Mouse (Mus musculus) spleen, postnatal 36 days (tissue): ENCODE data around the gene Atp5g2.

Experiments used
- DNase-seq, 2 experiments: peaks; one replicate each; pipeline ENCODE4 v3.0.0; 2022; ENCODE audit warnings: low spot score in 2 of 2, mixed read lengths in 1 of 2

Gene Atp5g2

DNA sequence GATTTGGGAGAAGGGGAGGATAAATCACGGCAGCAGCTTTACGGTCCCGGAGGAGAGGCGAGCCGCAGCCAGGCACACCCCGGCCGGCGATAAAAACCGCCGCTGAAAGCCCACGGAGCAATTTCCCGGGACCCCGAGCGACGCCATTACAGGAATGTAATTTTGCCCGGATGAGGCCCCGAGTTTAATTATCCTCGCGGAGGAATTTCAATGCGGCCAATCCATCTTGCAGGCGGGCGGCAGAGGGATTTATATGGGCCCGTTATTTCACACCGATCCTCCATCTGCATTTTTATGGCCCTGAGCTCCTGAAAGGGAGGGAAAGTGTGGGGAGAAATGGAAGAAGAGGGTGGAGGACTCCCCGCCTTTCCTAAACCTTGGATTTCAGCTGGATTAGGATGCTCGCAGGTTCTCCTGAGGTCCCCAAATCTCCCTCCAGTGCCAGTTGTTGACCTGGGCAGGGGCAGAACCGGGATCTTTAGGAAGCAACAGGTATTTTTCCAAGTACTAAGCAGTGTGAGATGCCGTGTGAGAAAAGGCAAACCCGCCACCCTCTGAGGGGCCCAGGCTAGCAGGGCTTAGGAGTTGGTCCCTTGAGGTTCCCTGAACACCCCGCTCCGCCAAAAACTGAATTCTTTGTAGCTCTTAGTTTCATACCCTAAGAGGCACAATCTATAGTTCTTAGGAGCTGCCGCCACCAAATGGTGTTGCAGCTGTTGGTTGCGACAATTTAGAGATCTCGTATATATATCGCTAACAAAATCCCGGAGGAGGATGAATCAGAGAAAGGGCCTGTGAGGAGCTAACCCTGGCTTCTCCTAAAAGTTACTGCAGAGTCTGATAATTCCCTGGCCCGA, at the start of gene Atp5g2:
Gene Atp5g2 (minus strand): TSS at position 138 of the 857 bp plus-strand sequence.
- DNase-seq = no peak

DNA sequence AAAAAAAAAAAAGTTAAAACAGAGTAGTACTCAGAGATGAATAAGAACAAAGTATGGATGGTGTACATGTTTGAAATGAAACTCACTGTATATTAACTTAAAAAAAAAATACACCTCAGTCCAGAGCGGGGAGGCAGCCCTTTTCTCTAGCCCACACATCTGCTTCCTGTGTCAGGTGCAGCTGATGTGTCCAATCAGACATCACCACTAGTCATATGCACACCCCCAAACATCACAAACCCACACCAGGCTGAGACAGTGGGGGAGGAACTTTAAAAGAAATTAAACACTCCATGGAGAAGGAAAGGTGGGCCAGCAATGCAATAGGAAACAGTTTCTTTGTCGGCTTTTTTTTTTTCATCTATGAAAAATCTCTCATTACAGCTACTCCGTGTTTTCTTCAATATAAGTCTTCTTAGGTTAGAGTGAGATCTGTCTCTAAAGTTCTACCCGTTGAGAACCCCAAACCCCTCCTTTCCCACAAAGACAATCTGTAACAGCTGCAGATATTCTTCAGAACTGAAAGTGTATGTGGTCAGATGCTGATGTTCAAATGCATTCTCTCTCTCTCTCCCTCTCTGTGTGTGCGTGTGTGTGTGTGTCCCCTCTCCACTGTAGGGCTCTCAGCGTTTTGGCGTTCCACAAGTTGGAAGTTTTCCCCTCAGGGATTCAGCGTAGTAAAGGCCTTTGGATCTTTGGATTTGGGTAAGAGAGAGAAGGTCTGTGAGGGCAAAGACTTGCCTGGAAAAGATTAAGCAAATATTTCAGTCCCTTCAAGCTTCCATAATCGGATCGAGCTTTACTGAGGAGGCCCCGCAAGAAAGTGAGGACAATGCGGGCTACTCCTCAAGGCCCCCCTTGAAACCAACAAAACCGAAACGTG, 49.1 kb upstream of the Atp5g2 start:
- DNase-seq = peak; percentile 21 to 34

- no peak for DNase-seq
Measured at GRCm38 (mm10) chr15:102716132-102716531, 44.0 kb upstream of the Atp5g2 start.

DNA sequence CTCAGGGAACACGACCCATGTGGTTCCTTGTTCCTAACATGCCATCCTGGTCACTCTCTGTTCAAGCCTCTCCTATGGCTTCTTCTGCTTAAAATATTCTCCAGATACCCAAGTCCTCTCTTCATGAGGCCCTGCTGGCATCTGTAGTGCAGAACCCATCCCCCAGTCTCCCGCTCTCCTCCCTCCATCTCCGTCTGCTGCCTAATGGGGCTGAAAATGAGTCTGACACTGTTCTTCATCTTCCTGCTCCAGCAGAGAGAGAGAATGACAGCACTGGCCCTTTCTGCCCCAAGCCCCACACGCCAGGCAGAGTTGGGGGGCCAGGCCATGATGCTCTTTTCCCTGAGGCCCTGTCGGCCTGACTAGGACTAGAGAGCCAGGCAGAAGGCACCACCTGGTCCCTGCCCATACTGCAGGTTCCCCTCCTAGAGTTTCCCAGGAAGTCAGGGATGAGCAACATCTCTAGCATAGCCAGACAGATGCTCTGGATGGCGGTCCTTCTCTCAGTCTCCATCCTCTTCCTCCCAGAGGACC, 35.7 kb upstream of the Atp5g2 start:
- DNase-seq = no peak

GRCm38 (mm10) chr15:102705923-102706503, 33.9 kb upstream of the Atp5g2 start:
- DNase-seq = no peak

DNA sequence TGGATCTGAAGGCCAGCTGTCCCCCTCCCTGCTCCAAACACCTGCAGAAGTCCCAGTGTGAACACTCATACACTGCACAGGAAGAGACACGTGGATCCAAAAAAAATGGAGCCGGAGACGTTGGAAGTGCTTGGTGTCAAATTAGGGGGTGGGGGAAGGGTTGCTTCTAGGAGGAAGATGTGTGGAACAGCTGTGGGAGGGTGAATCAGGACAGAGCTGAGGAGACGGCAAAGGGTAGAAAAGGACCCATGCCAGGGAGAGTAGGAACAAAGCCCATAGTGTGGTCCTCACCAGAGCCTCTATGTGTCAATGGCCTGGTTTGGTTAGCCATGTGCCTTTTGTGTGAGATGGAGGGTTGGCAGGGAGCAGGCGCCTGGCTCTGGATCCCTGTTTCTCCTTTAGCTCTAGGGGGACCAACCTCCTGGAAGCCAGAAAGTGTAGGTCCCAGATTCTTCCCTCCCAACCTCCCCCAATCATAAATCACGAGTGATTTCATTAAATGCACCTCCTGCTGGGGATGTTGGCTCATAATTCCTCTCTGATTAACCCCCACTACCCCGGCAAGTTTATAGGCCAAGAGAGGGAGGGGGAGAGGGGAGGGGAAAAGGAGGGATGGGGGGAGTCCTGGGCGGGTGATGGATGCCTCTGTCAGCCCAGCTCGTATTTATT, 33.2 kb upstream of the Atp5g2 start:
- no peak for DNase-seq

- DNase-seq = no peak
Measured at GRCm38 (mm10) chr15:102704806-102705205, 32.7 kb upstream of the Atp5g2 start.

GRCm38 (mm10) chr15:102702972-102703371, 30.8 kb upstream of the Atp5g2 start:
- DNase-seq = no peak

- DNase-seq = peak; percentile 33 to 37
Measured at GRCm38 (mm10) chr15:102698193-102698592, 26.0 kb upstream of the Atp5g2 start.

DNA sequence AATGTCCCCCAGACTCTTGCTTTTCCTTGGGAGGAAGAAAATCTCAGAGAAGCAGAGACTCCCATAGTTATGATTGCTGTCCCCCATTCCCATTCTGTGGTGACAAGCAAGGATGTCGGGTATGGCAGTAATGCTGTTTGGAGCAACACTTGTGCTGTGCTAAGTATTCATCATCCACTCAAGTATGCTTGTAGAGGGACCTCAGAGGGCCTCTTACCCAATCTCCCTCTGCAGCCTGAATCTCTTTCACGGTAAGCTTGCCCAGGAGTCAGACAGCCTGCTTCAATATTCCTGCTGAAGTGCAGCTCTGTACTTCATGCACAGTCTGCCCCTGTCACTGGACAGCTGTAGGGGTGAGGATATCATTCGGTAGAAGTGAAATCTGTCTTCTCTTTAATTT, 24.7 kb upstream of the Atp5g2 start:
- no peak for DNase-seq

- no peak for DNase-seq
Measured at GRCm38 (mm10) chr15:102693600-102693999, 21.4 kb upstream of the Atp5g2 start.

DNA sequence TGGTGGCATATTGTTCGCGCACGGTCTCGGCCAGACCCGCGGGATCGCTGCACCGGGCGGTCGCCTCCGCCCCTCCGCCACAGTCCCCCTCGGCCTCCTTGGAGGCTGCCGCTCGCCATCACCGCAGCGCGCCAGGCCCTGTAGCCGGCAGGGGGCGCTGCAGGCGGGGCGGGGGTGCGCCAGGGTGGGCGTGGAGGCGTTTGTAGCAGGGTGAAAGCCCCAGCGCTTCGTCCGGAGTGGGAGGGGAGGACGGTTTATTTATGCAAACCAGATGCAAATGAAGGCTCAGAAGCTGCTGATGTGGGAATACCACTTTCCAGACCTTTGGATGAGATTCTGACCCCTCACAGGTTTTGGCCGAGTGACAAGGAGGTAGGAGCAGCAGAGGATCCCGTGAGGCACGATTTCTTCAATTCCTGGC, 20.8 kb upstream of the Atp5g2 start:
- peak in 1 of 2 experiments; percentile 11 for DNase-seq

DNA sequence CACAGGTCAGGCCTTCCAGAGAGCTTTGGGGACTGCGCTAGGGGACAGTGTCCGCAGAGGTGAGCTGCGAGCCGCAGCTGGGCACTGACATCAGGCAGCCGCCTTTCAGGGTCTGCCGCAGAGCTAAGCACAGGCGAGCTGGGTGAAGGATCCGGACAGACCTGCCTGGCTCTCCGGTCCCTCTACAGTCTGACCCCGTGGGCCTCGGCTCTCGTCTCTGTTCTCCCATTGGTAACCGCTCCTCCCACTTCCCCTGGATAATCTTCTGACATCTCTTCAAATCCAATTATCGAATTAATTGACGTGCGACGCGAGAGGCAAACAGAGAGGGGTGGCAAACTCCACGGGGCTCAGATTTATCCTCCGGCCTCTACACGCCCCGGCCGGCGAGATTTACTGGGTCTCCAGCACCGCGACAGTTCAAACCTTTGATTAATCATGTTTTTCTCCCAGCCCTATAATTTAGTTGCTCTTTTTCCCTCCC, 20.2 kb upstream of the Atp5g2 start:
- DNase-seq = no peak

DNA sequence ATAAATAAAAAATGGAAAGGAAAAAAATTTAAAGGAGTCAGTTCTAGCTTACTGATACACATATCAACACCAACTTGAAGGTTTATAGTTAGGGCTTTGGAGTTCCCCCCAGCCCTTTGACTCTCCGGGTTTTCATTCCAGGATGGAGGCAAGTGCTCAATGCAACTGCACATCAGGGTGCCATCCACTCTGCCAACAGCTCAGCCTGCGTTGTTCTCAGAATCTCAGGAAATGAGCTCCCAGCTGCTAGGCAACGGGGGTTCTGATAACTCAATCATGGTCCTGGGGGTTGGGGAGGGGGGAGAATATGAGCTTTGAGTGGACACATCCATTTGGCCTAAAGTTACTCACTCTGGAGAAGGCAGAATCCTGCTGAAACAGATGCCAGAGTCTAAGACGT, 13.6 kb upstream of the Atp5g2 start:
- DNase-seq = no peak

DNA sequence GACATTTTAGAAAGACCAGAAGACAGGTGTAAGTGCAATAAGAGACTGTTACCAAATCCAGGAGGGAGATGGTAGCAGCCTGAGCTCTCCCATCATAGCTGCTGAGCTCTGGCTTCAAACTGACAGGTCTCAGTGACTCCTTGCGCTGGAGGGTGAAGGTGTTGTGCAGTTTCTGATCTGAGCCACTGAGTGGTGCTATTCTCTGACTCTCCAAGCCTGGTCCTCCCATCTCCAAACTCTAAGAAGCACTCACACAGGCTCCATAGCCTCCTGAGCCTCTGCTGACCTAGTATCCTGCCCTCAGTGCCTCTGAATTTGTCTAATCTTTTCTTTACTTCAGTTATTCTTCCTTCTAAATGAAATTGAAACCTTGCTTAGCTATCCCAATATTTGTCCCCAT, 11.5 kb upstream of the Atp5g2 start:
- no peak for DNase-seq

DNA sequence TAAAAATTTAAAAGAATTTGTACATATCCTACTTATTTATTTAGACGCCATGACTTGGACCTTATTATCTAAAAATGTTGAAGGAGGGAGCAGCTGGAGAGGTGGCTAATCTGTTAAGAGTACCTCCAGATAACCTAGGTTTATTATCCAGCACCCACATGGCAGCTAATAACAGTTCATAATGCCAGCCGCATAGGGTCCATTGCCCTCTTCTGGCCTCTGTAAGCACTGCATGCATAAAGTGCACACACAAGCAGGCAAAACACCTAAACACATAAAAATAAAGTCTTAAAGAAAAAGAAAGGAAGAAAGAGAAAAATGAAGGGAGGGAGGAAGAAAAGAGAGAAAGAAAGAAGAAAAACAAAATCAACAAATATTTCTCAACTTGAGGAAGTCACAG, 4.2 kb upstream of the Atp5g2 start:
- no peak for DNase-seq

DNA sequence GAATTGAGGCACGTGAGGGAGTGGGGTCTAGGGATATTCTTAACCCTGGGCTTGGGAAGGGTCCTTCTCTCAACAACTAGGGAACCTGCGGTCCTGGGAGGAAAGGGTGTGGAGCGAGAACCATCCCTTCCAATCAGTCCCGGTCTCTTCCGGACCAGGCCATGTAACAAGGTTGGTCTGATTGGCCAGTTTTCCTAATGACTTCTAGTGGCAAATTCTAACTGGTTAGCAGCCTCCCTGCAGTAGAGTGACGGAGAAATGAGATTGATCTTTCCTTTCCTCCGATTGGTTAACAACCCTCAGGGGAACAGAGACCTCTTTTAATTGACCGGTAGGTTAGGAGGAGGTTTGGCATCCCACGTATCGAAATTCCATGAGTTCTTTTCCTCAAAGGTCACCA, 1.4 kb upstream of the Atp5g2 start:
- DNase-seq = no peak

- peak; percentile 58 to 69 for DNase-seq
Measured at GRCm38 (mm10) chr15:102671721-102672214, 384 bp downstream of the Atp5g2 start.

DNA sequence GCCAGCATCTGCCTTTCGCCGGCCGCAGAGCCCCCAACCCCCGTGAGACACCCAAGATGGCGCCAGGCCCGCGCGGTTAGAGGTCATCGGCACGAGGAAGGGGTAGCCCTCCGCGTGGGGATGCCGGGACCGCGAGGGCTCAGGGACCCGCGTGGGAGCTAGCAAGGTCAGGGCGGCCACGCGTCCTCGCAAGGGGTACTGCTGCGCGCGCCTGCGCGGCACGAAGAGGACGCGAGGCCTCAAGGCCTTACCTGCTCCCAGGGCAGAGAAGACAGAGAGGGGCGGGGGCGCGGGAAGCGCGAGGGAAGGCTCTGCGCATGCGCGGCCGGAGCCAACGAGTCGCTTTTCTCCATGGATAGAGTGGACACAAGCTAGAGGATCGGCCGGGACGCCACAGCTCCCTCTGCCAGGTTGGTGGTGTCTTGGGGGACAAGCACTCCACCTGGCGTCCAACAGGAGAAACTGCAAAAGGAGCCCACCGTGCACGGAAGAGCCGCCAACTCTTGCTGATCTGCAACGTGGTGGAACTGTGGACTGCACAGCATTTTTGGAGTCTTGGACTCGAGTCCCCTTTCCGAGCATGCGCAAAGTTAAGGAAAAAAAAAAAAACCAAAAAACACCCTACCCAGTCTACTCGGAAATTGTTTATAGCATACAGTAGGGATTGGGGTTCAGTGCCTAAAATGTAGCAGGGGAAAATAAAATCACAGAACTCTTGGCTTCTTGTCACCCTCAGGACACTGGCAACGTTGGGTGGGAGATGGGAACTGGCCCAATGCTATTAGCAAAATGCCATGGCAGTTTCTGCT, 1.2 kb downstream of the Atp5g2 start:
- DNase-seq = peak; percentile 93 to 94

DNA sequence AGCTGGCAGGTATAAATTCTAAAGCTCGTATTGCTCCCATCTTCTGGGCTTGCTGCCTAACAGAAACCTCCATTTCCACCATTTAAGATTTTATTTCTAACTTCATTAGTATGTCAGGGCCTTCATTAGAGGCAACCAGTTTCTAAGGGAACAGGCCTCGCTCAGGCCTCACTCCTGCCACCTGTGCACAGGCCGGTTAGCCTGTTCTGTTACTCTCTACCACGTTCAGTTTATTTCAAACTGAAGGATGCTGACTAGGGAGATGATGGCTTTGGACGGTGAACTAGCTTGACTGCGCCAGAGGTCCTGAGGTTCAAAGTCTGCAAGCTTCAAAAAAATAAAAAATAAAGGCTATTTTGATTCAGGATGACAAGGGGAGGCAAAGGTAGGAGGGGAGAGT, 1.9 kb downstream of the Atp5g2 start:
- no peak for DNase-seq
